Mouse (Mus musculus): ENCODE data around the gene Gbf1. TPM values are rescaled to one million over a fixed set of nuclear protein-coding genes. Genes with fewer than 3 reads are reported as not detected.

Gene Gbf1
- polyA plus RNA-seq, 1 experiment: 146 TPM

DNA sequence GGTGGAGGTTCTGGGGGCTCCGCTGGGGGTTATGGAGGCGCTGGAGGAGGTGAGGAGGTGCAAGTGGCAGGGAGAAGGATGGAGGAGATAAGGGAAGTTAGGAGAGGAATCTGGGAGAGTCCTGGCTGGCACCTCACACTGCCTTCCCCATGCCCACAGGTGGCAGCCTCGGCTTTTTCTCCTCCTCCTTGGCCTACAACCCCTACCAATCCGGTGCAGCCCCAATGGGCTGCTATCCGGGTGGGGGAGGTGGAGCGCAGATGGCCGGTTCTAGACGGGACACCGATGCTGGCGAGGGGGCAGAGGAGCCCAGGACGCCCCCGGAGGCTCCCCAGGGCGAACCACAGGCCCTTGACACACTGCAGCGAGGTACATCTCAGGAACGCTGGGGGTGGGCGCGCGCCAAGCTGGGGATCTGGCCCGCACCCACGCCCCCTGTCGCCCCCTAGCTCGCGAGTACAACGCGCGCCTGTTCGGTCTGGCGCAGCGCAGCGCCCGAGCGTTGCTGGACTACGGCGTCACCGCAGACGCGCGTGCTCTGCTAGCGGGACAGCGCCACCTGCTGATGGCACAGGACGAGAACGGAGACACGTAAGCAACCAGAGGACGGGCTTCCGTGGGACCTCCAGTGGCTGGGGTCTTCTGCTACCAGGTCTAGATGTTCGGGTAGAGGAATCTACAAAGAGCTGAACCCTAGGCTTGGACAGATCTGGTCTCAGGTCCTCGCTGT lies 156.6 kb downstream of the Gbf1 start:
- TF ChIP-seq CTCF (IDR thresholded peaks at IDR 0.05; ENCODE audit: extremely low read depth, insufficient read length, insufficient replicate concordance, low read depth, low read length): peak; percentile 84
- TF ChIP-seq POLR2A (IDR thresholded peaks at IDR 0.05; ENCODE audit: low read depth, low read length): no peak
- peak overlapping the region; percentile 44 for H3K4me3 ChIP-seq (ENCODE audit: low read depth, low read length)
- peaks cover 47% of the 10 kb centered on the region for H3K36me3 ChIP-seq (ENCODE audit: control insufficient read depth, insufficient read depth, low read length)

DNA sequence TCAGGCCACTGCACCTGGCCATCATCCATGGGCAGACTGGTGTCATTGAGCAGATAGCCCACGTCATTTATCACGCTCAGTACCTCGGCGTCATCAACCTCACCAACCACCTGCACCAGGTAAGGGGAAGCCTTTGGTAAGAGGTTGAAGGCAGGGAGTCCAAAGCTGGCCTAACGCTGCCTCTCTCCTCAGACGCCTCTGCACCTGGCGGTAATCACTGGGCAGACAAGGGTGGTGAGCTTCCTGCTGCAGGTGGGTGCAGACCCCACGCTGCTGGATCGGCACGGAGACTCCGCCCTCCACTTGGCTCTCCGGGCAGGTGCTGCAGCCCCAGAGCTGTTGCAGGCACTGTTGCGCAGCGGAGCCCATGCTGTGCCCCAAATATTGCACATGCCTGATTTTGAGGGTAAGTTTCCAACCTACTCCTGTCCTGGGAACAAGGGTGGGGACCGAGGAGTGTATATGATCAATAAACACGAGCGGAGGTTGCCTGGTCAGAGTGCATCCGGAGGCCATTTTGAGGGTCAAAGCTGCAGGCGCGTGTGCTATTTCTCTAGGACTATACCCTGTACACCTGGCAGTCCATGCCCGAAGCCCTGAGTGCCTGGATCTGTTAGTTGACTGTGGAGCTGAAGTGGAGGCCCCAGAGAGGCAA lies 157.5 kb downstream of the Gbf1 start:
- WGBS: 82% methylated on average over 21 of the region's 21 CpGs
- TF ChIP-seq POLR2A (IDR thresholded peaks at IDR 0.05; ENCODE audit: low read depth, low read length) (no peak), CTCF (IDR thresholded peaks at IDR 0.05; ENCODE audit: extremely low read depth, insufficient read length, insufficient replicate concordance, low read depth, low read length) (no peak)
- H3K27ac ChIP-seq (ENCODE audit: insufficient read depth, low read depth, low read length): no peak overlapping the region
- H3K27me3 ChIP-seq (ENCODE audit: control insufficient read depth, insufficient read depth, low read length): 0 out of 2 replicates have a peak, but pooled peaks cover 6% of the 10 kb centered on the region
- no peak overlapping the region for H3K4me3 ChIP-seq (ENCODE audit: low read depth, low read length)
- H3K36me3 ChIP-seq (ENCODE audit: control insufficient read depth, insufficient read depth, low read length): peaks cover 47% of the 10 kb centered on the region
- H3K4me1 ChIP-seq (ENCODE audit: control insufficient read depth, insufficient read depth, insufficient read length, low read length): peaks cover 9% of the 10 kb centered on the region

More for the DNA sequence above, 156.6 kb downstream of the Gbf1 start:
- Histone ChIP-seq H3K27ac (ENCODE audit: insufficient read depth, low read depth, low read length) (no peak overlapping the region), H3K4me1 (ENCODE audit: control insufficient read depth, insufficient read depth, insufficient read length, low read length) (peaks cover 5% of the 10 kb centered on the region), H3K27me3 (ENCODE audit: control insufficient read depth, insufficient read depth, low read length) (no peaks in the 10 kb centered on the region)
- WGBS: 5% methylated on average over 47 of the region's 47 CpGs

DNA sequence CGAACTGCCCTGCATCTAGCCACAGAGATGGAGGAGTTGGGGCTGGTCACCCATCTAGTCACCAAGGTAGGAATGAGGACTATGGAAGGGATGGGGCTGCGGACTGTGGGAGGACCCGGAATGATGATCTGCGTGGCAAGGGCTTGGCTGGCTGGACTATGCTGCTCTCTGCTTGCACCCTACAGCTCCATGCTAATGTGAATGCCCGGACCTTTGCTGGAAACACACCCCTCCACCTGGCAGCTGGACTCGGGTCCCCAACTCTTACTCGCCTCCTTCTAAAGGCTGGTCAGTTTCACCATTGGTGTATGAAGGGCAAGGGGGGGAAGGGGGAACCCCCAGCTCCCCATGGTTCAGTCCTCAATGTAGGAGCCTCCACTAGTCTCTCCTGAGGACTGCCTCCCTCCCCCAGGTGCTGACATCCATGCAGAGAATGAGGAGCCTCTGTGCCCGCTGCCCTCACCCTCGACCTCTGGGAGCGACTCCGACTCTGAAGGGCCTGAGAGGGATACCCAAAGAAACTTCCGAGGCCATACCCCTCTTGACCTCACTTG lies 158.1 kb downstream of the Gbf1 start:
- TF ChIP-seq POLR2A (IDR thresholded peaks at IDR 0.05; ENCODE audit: low read depth, low read length): no peak
- no peak for TF ChIP-seq CTCF (IDR thresholded peaks at IDR 0.05; ENCODE audit: extremely low read depth, insufficient read length, insufficient replicate concordance, low read depth, low read length)
- Histone ChIP-seq H3K4me1 (ENCODE audit: control insufficient read depth, insufficient read depth, insufficient read length, low read length) (peaks cover 10% of the 10 kb centered on the region), H3K4me3 (ENCODE audit: low read depth, low read length) (no peak overlapping the region), H3K27ac (ENCODE audit: insufficient read depth, low read depth, low read length) (no peak overlapping the region), H3K27me3 (ENCODE audit: control insufficient read depth, insufficient read depth, low read length) (peaks cover 8% of the 10 kb centered on the region; the same call in 1 of the 2 replicates), H3K36me3 (ENCODE audit: control insufficient read depth, insufficient read depth, low read length) (peaks cover 47% of the 10 kb centered on the region)
- 92% methylated on average over 12 of the region's 12 CpGs for WGBS

DNA sequence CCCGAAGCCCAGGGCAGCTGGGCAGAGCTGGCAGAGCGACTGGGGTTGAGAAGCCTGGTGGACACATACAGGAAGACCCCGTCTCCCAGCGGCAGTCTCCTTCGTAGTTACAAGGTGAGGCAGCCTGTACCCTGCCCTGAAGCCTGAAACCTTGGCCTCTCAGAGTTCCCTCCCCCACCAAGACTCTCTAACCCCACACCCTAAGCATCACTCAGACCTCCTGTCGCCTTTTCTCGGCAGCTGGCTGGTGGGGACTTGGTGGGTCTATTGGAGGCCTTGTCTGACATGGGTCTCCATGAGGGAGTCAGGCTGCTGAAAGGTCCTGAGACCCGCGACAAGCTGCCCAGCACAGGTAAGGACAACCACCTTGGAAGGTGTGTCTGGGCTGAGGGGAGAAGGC lies 159.0 kb downstream of the Gbf1 start:
- H3K4me1 ChIP-seq (ENCODE audit: control insufficient read depth, insufficient read depth, insufficient read length, low read length): peaks cover 10% of the 10 kb centered on the region
- no peak overlapping the region for H3K27ac ChIP-seq (ENCODE audit: insufficient read depth, low read depth, low read length)
- no peak overlapping the region for H3K4me3 ChIP-seq (ENCODE audit: low read depth, low read length)
- H3K36me3 ChIP-seq (ENCODE audit: control insufficient read depth, insufficient read depth, low read length): peaks cover 47% of the 10 kb centered on the region
- H3K27me3 ChIP-seq (ENCODE audit: control insufficient read depth, insufficient read depth, low read length): peaks cover 18% of the 10 kb centered on the region
- 93% methylated on average over 9 of the region's 9 CpGs for WGBS
- TF ChIP-seq CTCF (IDR thresholded peaks at IDR 0.05; ENCODE audit: extremely low read depth, insufficient read length, insufficient replicate concordance, low read depth, low read length) (no peak), POLR2A (IDR thresholded peaks at IDR 0.05; ENCODE audit: low read depth, low read length) (no peak)

DNA sequence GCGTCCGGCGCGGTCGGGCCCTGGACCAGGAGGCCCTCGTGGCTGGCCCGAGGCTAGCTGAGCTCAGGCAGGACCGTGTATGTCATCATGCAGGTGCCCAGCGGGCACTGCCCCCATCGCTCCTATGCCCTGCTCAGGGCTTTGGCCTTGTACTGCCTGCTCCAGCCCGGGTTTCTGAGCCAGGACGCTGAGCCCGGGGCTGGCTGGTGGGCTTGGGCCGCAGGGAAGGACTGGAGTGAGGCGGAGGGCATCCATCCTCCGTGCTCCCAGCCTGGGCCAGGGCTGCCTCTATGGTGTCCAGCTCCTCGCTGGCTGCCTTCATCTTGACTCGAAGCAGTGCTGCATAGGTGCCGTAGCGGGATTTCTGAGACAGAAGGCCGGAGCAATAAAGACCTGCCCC lies 160.3 kb downstream of the Gbf1 start:
- Histone ChIP-seq H3K27me3 (ENCODE audit: control insufficient read depth, insufficient read depth, low read length) (peaks cover 30% of the 10 kb centered on the region), H3K4me1 (ENCODE audit: control insufficient read depth, insufficient read depth, insufficient read length, low read length) (peaks cover 10% of the 10 kb centered on the region), H3K27ac (ENCODE audit: insufficient read depth, low read depth, low read length) (no peak overlapping the region), H3K4me3 (ENCODE audit: low read depth, low read length) (no peak overlapping the region), H3K36me3 (ENCODE audit: control insufficient read depth, insufficient read depth, low read length) (peaks cover 41% of the 10 kb centered on the region)
- 89% methylated on average over 21 of the region's 21 CpGs for WGBS
- TF ChIP-seq CTCF (IDR thresholded peaks at IDR 0.05; ENCODE audit: extremely low read depth, insufficient read length, insufficient replicate concordance, low read depth, low read length): no peak
- TF ChIP-seq POLR2A (IDR thresholded peaks at IDR 0.05; ENCODE audit: low read depth, low read length): no peak

DNA sequence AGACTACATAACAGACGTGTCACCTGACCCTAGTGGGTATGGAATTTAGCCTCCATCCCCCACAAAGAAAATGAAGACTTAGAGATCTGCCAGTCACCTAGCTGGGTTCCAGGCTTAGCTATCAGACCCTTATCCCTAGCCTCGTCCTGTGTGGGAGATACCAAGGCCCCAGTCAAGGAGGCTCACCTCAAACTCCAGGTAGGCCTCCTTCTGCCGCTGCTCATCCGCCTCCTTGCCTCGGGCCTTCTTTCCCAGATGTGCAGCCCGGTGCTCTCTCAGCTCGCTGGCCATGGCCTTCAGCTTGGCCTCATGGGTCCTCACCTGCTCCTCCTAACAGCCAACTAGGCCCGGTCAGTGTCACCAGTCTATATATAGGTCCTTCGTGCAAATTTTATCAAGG lies 160.8 kb downstream of the Gbf1 start:
- peaks cover 36% of the 10 kb centered on the region for H3K27me3 ChIP-seq (ENCODE audit: control insufficient read depth, insufficient read depth, low read length)
- TF ChIP-seq CTCF (IDR thresholded peaks at IDR 0.05; ENCODE audit: extremely low read depth, insufficient read length, insufficient replicate concordance, low read depth, low read length) (no peak), POLR2A (IDR thresholded peaks at IDR 0.05; ENCODE audit: low read depth, low read length) (no peak)
- H3K4me3 ChIP-seq (ENCODE audit: low read depth, low read length): no peak overlapping the region
- 90% methylated on average over 9 of the region's 9 CpGs for WGBS
- H3K4me1 ChIP-seq (ENCODE audit: control insufficient read depth, insufficient read depth, insufficient read length, low read length): peaks cover 10% of the 10 kb centered on the region
- no peak overlapping the region for H3K27ac ChIP-seq (ENCODE audit: insufficient read depth, low read depth, low read length)
- H3K36me3 ChIP-seq (ENCODE audit: control insufficient read depth, insufficient read depth, low read length): peaks cover 38% of the 10 kb centered on the region

DNA sequence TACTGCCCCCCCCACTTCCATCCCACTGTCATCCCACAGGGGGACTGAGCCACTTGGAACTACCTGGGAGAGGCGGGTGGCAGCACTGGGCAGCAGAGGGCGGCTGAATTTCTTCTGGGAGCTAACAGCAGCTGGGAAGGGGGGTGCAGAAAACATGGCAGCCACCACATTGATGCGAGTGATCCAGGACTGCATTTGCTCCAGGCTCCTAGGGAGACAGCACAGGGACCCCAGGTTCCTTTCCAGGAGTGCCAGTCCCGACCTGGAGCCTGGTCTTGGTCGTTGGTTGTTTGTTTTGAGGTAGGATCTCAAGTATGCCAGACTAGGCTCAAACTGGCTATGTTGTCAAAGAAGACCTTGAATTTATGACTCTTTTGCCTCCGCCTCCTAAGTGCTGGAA lies 161.3 kb downstream of the Gbf1 start:
- 75% methylated on average over 6 of the region's 6 CpGs for WGBS
- Histone ChIP-seq H3K36me3 (ENCODE audit: control insufficient read depth, insufficient read depth, low read length) (peaks cover 33% of the 10 kb centered on the region), H3K27me3 (ENCODE audit: control insufficient read depth, insufficient read depth, low read length) (peaks cover 40% of the 10 kb centered on the region), H3K4me3 (ENCODE audit: low read depth, low read length) (no peak overlapping the region), H3K27ac (ENCODE audit: insufficient read depth, low read depth, low read length) (no peak overlapping the region), H3K4me1 (ENCODE audit: control insufficient read depth, insufficient read depth, insufficient read length, low read length) (peaks cover 10% of the 10 kb centered on the region)
- TF ChIP-seq POLR2A (IDR thresholded peaks at IDR 0.05; ENCODE audit: low read depth, low read length) (no peak), CTCF (IDR thresholded peaks at IDR 0.05; ENCODE audit: extremely low read depth, insufficient read length, insufficient replicate concordance, low read depth, low read length) (no peak)
